Mouse (Mus musculus) right cerebral cortex, postnatal 25 days (tissue): ENCODE results near the gene Cpa2.

ENCODE experiments used
- DNase-seq: peaks from one replicate; pipeline ENCODE4 v3.0.0; 2022

Gene Cpa2

GRCm38 (mm10) chr6:30549231-30549761 is 7.9 kb downstream of the Cpa2 start:
- DNase-seq: no peak

DNA sequence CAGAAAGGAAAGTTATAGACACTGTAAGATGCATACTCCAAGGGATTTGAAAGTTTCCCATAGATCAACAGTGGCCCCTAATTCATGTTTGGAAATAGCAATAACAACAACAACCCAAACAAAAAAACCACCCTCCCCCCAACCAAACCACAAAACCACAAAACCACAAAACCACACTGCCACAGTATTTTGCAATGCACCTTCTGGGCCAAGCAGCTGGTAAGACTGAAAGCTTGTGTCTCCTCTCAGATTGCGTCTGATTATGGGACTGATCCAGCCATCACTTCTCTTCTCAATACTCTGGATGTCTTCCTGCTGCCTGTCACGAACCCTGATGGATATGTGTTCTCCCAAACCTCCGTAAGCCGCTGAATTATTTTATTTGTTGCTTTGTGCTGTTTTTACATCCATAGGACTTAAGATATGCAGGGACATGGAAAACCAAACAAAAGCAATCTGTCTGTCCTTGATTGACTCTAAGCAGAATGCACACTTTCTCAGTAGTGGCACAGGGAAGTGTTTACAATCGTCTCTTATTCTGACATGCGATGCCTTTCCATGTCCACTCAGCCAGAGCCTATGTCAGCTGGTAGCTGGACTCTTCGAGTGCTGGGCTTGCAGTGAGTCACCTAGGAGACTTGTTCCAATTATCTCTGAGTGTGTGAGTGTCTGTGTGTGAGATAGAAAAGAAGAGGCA is 9.3 kb downstream of the Cpa2 start:
- no peak for DNase-seq

- DNase-seq: no peak
Measured at GRCm38 (mm10) chr6:30551193-30551515, 9.8 kb downstream of the Cpa2 start.

DNA sequence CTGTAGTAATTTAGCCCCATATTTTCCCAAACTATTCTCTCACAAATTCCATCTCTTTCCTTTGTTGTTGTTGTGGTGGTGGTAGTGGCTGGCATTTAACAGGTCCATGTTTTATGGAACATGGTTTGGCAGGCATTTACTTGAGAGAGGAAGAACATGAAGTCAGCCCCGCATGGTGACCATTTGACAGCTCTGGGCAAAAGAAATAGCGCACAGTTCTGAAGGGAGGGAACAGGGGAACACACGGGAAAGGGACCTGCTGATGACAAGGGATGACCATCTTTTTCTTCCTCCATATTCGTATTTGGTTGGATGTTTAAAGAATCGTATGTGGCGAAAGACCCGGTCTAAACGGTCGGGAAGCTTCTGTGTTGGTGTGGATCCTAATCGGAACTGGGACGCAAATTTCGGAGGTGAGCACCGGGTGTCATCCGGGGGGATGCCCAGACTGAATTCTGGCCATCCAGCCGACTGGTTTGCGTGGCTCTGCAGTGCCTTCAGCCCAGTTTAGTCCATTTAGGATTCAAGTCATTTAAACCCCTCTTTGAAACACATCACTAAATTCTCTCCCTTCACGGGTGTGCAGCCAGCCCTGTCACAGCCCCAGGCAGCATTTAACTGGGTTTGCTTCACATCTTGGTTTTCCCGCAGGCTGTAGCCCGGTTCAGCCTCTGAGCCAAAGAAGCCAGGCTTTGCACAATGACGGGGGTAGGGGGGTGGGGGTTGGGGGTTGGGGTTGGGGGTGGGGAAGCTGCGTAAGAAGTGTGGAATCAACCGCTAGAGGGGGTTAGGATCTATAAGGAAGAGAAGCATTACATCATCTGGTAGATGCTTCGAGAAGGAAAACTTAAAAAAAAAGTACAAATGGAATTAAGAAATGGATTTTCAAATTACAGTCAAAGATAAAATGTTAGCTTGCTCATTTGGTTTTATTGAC is 10.5 kb downstream of the Cpa2 start:
- DNase-seq: no peak

- no peak for DNase-seq
Measured at GRCm38 (mm10) chr6:30552628-30553027, 11.2 kb downstream of the Cpa2 start.

GRCm38 (mm10) chr6:30553381-30554010 is 12.1 kb downstream of the Cpa2 start:
- no peak for DNase-seq

- no peak for DNase-seq
Measured at GRCm38 (mm10) chr6:30554092-30554491, 12.7 kb downstream of the Cpa2 start.

DNA sequence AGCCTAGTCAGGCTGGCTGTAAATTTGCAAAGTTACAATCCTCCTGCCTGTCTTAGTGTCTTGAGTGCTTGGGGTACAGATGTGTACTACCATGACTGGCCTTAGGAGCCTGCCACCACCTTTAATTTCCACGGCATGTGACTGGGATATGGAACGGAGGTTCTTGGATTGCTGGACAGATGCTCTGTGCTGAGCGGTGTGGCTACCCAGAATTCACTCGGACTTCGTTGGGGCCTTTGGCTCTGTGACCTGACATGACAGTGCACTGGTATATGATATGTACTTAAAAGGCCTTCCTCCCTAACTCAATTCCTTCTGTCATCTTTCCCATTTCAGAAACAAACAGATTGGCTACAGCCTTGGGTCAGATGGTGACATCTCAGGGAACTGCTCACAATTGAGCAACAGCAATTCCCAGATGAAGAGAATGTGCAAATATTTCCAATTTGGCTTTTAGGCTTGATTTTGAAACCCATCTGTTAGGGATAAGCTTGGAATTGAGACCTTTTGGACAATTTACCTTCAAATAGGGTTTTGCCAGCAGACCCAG is 13.3 kb downstream of the Cpa2 start:
- no peak for DNase-seq

- DNase-seq: no peak
Measured at GRCm38 (mm10) chr6:30556080-30556479, 14.7 kb downstream of the Cpa2 start.

GRCm38 (mm10) chr6:30559726-30560125 is 18.3 kb downstream of the Cpa2 start:
- no peak for DNase-seq

- DNase-seq: no peak
Measured at GRCm38 (mm10) chr6:30562132-30562531, 20.8 kb downstream of the Cpa2 start.

- no peak for DNase-seq
Measured at GRCm38 (mm10) chr6:30563575-30563974, 22.2 kb downstream of the Cpa2 start.

DNA sequence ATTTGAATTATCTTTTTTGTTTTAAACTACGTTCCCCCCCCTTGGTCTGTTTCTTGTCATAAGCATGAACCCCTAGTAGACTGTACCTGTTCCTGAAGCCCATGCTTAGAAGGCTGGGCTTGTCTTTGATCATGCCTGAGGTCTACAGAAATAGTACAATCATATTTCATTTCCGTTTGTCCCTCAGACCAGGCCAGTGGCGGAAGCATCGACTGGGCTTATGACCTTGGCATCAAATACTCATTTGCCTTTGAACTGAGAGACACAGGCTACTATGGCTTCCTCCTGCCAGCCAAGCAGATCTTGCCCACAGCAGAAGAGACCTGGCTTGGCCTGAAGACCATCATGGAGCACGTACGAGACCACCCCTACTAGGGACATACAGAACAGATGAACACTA is 22.7 kb downstream of the Cpa2 start:
- no peak for DNase-seq

DNA sequence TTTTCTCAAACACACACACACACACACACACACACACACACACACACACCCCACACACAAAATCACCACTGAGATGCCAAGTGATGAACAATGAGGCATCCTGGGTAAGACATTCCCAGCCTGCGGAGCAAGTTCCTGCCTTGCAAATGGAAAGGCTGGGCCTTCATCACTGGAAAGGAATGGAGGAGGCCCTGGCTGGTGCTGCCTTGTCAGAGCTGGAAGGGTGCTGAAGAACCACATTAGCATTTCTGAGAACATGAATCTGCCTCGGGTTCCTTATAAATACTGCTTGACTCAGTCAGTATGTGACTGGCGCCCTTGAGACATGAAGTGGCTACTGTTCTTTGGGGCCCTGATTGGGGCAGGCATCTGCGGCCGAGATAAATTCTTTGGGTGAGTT is 26.7 kb downstream of the Cpa2 start, which contains the start of gene Cpa4:
Cpa4 (plus strand) TSS at position 301 of the 400 bp plus-strand sequence.
- no peak for DNase-seq

DNA sequence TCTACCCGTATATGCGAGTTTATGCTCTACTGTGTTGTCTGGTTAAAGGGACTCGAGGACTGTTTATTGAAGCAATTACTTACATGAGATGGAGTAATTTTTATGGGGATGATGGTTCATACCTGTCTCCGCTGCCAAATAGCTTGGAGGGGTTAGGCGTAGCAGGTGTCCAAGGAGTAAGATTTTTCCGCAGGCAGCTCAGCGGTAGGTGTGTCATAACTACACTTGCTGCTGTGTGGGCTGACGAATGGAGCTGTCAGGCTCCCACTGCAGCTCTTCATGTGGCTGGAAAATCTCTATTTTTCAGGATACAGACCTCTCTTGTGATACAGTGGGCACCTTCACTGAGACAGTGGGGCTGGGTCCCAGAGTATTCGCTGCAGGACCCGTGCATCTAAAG is 27.9 kb downstream of the Cpa2 start:
- peak; percentile 64 for DNase-seq

DNA sequence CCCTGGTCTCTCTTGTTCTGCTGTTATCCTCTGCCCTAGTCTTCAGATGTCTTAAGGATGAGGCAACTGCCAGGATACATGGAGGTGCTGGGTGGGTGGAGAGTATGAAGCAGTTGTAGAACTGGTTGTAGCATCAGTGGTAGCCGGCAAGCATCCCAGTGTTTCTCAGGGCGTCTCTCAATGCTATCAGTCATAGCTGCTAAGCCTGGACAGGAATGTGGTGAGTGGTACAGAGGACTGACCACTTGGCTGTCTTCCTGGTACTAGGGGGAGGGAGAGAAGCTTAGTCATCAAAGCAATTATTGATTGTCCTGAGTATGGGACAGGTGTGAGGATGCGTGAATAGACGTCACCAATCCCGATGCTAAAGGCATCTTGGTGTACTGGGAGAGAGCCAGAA is 28.6 kb downstream of the Cpa2 start:
- peak; percentile 18 for DNase-seq

DNA sequence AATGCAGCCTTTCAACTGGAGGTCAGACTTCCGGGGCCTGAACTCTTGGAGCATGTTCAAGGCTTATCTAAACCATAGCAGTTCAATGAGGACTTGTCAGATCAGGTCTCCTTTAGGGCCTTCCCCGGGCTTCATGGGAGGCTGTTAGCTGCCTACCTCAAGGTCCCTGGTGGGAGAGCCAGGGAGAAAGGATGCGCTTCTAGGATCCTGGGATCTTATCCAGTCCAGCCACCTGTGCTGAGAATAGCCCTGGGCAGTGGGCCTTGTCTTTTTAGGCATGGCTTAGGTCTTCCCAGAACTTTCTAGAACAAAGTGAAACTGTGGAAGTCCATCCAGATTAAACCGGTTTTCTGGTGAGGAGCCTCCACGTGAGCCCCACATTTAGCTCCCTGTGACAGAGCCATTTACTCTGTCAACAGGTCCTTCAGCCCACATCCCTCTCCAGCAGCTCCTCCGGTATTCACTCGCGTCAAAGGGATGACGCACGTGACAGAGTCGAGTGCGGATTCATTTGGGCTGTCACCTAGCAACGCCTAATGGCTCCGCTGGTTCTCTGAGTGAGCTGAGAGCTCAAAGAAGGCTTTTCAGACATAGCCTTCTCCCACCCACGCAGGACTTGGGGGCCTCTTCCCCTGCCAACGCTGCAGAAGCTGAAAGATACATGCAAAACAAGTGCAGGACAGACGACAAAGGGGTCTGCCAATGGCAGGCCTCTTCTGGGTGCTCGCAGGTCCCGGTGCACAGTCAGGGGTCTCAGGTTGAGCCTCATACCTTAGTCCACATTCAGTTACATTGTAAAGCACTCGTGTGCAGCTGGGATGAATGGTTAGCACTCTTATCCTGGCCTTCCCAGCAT is 31.3 kb downstream of the Cpa2 start:
- DNase-seq: peak; percentile 77

- DNase-seq: no peak
Measured at GRCm38 (mm10) chr6:30573380-30573779, 32.0 kb downstream of the Cpa2 start.

DNA sequence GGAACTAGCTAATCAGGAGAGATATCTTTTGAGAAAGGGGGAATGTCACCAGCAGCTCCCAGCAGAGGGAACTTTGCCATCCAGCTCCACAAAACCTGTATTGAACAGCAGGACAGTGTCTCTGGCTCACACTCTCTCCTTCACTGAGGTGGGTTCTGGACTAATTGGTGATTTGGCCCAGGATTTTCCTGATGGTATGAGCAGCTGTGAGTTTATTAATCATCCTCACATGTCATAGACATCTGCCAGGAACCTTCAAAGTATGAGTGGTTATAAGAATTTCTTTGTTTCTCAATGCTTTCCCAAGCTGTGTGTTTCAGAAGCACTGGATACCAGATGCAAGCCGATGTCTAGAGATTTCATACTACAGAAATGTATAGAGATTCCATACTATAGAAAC is 33.6 kb downstream of the Cpa2 start:
- DNase-seq: no peak

DNA sequence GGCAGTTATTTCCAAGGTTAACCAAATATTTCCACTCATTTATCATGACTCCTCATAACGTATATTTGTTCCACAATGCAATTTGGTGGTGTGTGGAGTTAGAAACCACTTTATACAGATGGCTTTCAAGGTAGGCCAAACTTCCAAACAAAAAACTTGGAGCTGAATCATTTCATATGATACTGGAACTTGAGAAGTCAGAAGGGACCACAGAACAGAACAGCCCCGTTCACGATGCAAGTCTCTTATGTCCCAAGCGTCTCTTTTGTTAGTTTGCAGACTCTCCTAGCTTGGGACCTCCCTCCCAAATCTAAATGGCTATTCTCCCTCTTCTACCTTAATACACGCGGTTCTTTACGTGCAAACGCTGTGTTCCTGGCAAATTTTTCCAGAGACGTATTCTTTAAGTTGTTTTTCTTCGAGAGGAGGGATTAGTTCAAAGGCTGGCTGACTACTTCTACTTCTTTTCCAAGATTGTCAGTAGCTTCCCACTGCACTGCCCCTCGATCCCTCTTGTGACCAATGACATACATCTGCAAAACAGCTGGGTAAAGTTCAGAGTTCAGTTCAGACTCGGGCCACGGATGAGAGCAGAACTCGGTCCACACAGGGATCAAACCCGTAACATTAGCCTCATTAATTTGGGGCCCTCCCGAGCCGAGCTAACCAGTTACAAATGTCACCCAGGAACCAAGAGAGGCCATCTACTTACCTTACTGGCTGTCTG is 35.3 kb downstream of the Cpa2 start:
- no peak for DNase-seq
